Mouse (Mus musculus) heart, adult 2 months (tissue): ENCODE results near the gene Plscr2.

ENCODE experiments used
- CTCF ChIP-seq: fragments of 200-600 bp; IDR thresholded peaks from 2 replicates; pipeline ENCODE4 v1.8.1; 2022; ENCODE audit warnings: antibody characterized with exemption, mild to moderate bottlenecking, moderate library complexity
- POLR2A ChIP-seq: fragments of 200-500 bp; IDR thresholded peaks from 2 replicates; pipeline ENCODE4 v1.6.1; 2011; ENCODE audit warnings: mild to moderate bottlenecking, low read depth, low read length, control low read depth; ENCODE audit not compliant: insufficient read depth

DNA sequence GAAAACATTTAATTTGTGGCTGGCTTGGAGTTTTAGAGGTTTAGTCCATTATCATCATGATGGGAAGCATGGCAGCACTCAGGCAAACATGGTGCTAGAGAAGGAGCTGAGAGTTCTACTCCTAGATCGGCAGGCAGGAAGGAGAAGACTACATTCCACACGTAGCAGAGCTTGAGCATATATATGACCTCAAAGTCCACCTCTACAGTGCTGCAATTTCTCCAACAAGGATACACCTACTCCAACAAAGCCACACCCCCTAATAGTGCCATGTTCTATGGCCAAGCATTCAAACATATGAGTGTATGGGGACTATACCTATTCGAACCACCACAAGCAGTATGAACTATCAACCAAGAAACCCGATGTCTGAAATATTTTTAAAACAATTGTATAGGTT lies 56.0 kb downstream of the Plscr2 start:
- TF ChIP-seq CTCF (no peak), POLR2A (no peak)
